Mouse (Mus musculus): ENCODE results near the gene Ephb1.
A peak's percentile ranks its signal among the peaks of the same experiment; 100 is the strongest.

Gene Ephb1

DNA sequence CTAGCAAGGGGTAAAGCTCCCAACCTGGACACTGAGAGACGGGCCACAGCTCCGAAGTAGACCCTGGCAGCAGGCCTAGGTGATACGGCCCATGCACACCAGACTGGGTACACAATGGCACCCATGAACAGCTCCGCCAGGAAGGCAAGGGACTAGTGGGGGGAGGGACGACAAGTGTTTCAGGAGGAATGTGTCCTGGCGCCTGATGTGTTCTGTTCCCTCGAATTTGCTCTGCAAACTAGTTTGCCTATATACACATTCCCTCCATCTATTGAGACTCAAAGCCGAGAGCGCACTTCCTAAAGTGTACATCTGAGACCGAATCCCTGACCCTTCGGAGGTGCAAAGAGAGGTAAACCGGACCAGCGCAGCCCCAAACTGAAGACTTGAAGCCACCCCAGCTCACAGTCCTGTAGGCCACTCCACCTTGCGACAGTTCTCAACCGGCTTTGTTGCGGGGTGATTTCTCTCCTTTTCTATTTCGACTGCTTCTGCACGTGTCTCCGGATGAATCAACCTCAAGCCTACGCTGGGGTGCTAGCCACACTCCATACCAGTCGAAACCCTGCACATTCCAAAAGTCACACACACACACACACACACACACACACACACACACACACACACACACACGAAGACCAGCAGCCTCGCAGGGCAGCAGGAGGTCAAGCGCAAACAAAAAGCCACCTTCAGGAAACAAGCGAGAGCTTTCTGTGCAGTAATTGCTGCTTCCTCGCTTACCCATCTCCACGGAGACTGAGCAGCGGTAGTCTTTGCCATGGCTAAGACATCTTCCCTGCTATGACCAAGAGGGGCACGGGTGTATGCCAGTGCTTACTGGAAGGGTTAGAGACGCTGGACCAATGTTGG, 2.1 kb downstream of the Ephb1 start:
- peak; percentile 7 to 33 for DNase-seq

DNA sequence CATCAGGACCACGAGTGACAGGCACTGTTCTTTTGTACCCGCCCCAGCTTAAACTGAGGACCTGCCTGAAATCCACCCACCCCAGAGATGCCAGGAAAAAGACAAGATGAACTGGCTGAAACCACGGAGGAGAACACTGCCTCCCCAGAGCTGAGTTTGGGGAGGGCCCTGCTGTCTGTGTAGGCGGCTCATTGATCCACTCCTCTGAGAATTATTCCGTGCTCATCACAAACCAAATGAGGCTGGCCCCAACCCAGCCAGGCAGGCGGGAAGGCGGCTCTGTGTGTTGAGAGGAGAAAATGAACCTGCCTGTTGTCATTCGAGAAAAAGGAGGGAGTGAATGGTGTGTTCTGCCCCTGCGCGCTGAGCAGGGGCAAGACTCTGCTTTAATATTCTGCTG, 2.8 kb downstream of the Ephb1 start:
- DNase-seq, result peak in 1 of 2 experiments; percentile 5

DNA sequence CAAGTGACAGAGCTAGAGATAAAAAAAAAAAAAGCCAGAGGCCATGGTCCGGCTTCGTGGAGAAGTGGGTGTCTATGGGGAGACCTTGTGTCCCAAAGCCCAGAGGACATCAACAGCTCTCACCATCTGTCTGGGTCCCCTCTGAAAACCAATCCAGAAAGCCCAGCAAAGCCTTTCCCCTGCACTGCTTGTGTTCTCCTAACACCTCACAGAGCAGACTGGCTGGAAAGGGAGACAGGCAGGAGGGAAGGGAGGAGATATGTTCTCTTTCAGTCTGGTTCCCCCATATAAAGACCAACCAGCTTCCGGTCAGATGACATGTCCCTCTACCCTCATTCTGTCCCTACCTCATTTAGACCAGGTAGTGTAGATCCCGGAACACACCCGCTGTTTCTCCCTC, 3.3 kb downstream of the Ephb1 start:
- peak in 1 of 2 experiments; percentile 1 for DNase-seq

DNA sequence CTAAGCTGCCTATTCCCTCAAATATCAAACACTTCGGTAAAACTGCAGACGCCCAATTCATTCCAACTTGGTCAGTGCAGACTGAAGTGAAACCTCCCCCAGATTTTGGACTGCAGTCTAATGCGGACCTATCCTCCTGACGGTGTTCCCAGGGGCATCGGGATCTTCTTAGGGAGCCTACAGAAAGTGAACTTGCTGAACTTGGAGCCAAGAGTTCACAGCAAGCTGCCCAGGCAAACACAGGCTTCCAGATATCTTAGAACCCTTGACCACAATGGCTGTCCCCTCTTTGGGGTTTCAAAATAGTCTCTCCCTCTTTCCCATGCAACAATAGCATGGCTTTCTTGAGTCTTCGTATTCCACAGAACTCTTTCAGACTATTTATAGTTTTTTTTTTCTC, 3.8 kb downstream of the Ephb1 start:
- peak in 1 of 2 experiments; percentile 1 for DNase-seq

DNA sequence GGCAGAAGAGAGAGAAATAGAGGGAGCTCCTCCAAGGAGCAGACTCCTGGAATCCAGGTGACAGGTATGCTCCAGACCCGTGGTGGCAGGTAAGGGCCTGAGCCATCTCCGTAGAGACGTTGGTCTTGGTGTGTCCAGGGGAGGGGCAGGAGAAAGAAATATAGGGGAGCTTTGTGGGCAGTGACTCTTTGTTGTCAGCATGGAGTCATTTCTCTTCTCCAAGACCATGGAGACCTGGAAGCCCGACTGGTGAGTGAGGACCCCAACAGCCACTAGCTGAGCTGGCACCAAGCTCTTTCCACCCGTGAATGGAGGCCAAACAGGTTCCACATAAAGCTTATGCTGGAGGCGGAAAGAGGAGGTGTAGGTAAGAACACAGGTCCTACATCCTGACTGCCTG, 4.4 kb downstream of the Ephb1 start:
- DNase-seq, result peak in 1 of 2 experiments; percentile 0

DNA sequence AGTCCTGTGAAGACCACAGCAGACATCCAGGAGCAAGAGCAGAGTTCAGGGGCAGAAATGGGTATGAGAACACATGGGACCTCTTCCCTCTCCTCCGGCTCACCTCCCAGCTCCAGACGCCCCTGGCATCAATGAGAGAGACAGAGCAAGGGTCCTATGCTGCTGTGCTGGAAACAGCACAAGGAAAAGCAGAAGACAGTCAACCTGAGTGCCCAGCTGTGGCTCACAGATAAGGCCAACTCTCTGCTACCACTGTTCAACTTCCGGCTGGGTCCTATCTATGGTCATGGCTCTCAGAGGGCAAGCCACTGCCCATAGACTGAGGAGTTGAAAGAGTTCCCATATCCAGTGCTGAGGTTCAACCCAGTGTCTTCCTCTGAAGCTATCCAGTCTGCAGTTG, 7.7 kb downstream of the Ephb1 start:
- no peak for DNase-seq

DNA sequence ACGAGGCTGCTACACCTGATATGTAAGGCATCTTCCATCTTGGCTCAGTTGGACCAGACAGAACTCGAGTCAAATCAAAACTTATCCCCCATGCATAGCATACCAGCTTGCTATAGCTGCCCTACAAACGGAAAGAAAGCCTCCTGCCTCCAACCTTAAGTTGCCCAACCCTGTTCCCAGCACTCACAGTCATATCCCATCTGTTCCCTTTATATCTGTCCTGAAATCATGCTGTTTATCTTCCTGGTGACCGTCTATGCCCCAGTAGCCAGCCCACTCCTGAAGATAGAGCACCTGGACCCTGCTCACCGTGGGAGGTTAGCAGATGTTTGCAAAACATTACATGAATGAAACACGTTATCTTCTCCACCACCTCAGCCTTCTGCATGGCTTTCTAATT, 9.0 kb downstream of the Ephb1 start:
- no peak for DNase-seq

DNA sequence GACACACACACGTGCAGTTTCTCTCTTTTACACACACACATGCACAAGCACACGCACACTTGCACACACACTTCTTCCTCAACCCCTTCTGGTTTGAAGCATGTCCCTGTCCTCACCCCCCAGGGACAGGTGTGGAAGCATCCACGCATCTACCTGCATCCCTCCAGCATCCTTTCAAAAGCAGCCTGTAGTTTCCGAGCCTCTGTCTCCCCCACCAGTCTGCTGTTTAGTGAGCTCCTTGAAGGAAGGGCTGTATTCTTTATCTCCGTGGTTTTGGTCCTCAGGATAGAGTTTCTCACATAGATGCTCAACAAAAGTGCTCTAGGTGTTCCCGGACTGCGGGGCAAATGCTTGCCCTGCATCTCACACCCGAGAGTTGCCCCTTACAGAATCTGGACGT, 9.4 kb downstream of the Ephb1 start:
- no peak for DNase-seq

DNA sequence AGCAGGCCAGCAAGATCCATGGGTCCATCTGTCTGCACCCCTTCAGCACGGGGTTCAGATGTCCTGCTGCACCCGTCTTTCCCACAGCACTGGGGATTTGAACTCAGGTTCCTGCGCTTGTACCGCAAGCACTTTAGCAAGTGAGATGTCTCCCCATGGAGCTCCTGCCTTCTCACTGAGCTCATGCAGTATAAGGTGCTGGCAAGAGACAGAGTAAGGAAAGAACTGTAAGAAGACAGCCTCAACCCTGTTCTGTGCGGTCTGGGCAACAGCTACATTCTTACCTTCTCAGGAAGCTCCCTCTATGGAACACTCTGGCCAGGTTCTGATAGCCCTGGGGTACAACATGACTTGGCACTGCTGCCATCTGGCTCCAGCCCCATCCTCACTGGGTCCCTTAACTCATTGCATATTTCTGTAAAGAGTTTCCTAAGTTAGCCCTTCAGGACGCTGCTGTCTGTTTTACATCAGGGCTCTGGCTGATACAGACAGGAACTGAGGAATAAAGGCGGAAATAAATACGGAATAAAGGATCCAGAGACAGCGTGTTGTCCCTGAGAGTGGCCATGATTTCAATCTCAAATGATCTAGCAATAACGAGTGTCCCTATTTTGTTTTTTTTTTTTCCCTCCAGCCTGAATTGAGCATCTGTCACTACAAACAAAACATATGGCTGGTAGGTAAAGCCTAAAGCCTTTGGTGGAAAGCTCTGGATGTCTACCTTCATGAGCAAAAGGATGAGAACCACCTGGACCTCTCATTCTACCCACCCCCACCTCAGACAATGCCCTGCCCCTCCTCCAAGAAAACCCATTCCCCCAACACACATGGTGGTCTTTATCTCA, 10.2 kb downstream of the Ephb1 start:
- DNase-seq, result no peak

DNA sequence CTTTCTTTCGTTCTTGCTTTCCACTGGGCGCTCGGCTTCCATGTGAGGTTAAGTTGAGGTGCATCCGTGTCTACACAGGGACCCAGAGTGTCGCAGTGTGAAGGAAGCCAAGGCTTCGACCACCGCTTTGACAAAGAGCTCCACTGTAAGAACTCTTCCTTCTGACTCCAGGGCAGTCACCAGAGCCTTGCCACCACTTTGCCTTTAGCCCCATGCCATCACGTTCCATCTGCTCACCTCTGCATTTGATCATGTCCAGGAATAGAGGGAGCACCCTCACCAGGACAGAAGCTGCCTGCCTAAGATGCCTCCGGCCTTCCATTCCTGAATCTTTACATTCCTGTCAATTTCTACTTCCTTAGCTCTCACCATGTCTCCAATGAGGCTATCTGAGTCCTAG, 11.4 kb downstream of the Ephb1 start:
- no peak for DNase-seq

DNA sequence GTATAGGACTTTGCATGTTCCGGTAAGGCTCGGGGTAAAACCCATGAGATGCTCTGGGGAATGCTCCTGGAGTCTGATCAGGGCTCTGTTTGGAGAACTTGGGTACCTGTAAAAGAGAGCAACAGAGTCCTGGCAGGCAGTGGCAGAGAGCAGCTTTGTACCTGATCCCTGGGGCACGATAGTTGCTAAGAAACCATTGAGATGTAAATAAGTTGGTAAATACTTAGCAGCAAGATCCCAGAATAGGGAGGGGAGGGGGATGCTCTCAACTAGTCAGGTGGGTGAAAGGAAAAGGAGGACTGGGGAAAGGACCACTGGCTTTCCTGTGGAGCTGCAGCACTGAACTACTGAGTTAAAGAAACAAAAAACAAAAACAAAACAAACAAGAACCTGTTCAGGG, 12.5 kb downstream of the Ephb1 start:
- DNase-seq, result no peak

DNA sequence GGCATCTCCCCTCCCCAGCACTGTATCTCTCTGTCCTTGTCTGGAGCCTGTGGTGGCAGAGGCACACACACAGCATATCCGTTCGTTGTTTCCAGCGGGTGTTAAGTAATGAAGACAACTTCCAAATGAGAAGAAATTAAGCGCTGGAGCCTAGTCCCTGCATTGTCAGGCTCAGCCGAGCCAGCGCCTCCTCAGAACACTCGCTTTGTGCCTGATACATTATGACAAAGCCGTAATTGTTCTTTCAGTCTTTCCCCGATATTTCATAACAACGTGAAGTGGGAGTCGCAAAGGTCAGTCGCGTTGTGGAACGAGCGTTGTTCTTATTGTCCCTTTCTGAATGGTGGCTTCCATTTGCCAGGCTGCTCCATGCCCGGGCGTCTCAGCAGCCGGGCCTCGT, 13.7 kb downstream of the Ephb1 start:
- no peak for DNase-seq

DNA sequence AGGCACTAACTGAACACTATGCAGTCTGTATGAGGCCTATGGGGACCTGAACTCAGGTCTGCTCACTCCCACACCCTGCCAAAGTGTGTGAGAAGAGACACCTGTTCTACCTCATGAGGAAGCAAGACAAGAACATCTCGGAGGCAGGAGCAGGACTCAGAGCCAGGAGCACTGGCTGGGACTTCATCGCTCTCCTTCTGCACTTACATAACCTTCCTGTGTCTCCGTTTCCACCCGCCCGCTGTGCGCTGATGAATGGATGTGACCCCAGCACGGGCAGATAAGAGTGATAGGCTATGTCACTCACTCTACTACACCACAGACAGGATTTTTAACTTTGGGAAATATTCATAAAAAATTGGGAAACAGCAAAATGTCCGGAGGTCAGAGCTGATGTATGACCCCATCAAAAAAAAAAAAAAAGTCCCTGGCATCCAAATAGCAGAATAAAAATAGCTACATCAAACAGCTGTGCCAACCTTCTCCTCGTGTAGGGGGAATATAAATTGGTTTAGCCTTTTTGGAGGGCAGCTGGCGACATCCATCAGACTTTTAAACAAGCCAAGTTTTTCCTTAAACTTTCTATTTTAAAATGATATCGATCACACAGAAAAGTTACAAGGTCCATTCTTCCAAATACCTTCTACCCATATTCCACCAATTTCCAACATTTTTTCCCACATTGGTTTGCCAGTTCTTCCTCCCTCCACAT, 18.8 kb downstream of the Ephb1 start:
- no peak for DNase-seq

DNA sequence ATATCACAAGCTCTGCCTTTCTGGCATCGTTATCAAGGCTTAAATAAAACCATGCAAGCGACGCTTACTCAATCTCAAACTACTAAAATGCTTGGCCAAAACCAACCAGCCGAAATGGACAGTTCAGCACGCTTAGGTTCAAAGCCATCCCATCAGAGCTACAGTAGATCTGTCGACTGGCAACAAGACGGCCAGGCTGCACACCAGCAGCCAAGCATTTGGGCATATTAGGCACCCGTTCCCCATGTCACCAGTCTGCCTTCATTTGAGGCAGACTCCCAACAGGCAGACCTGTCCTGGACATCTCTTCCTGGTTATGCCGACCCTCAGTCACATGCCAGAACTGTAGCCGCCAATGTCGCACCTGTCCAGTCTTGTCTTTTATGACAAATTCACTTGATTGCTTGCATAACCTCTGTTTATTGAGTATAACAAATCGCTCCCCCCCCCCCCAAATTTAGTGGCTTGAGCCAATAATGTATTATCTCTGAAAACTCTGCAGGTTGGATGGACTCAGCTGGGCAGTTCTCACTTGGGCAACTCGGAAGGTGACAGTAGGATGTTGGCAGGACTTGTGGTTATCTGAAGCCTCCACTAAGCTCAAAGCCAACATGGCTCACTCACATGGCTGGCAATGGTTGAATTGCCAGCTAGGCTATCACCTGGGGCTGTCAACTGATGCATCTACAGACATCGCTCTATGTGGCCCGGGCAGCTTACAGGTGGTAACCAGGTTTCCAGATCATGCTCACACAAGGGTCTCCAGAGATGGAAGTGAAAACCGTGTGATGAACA, 24.0 kb downstream of the Ephb1 start:
- no peak for DNase-seq

DNA sequence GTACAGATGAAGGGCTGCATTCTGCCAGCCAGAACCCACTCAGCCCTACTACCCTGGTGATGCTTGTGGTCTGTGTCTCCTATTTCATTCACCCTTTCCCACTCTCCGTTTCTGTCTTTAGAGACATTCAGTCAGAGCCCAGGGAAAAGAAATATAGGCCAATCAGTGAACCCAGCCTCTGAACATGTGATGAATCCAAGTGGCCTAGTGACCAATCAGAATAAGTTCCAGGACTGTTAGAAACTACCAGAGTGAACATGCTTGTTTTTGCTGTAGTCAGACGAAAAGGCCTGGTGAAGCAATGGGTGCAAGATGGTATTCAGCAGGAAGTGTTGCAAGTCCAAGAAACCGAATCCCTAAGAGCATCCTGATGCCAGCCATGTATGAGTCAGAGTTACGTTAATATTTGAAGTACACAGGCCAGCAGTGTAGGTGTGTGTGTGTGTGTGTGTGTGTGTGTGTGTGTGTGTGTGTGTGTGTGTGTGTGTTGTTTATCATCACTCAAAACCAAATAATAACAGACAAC, 26.8 kb downstream of the Ephb1 start:
- DNase-seq, result no peak

DNA sequence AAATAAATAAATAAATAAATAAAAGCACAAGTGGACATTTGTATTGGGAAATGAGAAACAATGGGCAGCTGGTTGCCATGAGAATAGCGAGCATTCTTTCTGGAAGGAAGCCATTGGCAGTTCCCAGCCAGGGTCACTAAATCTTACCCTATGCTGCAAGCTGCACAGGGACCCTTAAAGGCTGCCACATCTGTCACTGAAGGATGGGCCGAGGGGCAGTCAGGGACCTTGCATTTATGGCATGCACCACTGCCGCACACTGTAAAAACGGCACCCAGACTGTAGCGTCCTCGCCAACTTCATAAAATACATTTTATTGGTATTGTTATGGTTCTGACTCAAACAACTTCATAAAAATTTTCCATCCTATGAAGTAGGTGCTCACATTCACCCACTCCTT, 39.1 kb downstream of the Ephb1 start:
- DNase-seq, result no peak

DNA sequence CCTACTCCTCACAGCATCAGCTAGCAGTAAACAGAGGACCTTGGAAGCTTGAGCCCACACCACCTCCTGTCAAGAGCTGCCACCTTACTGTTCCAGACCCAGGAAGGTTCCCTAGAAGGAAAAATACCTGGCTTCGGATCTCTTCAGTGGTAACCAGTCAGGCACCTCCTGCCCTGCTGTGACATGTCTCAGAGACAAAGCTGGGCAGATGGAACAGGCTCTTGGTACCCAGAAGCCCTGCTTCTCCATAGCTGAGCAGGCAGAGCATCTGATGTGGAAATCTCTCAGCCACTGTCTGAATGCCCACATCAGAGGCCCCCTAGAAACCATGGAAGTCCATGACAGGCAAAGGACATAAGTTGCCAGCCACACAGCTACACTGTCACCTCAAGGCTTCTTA, 39.7 kb downstream of the Ephb1 start:
- DNase-seq, result no peak

DNA sequence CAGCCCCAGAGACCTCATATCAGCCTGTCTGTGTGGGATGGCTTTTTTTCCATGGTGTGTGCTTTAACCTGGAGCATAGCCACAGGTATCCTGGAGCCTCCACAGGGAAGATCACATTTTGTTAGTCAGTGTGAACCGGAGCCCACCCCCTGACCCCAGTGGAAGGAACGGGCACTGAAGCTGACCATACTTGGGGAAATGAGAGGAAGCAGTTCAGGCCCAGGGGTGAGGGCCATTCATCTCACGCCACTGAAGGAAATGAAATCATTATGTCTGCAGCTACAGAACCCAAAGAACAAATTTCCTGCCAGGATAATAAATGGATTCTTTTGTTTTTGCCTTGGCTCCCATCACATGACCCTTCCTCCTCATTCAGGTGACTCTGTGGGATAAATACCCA, 44.1 kb downstream of the Ephb1 start:
- peak; percentile 22 to 52 for DNase-seq

DNA sequence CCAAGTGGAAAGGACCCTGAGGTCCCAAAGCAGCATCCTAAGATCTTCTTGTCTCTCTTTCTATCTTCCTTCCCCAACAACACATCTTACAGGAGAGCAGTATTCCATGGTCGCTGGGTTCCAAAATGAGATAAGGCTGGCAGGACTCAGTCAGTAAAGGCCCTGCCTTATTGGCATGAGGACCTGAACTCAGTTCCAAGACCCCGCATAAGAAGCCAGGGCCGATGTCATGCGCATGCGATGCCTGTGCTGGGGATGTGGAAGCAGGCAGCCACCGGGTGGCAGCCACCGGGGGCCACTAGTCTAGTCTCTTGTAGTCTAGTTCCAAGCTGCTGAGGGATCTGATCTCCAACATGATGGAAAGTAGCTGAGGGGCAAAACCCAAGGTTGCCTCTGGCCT, 45.2 kb downstream of the Ephb1 start:
- no peak for DNase-seq

DNA sequence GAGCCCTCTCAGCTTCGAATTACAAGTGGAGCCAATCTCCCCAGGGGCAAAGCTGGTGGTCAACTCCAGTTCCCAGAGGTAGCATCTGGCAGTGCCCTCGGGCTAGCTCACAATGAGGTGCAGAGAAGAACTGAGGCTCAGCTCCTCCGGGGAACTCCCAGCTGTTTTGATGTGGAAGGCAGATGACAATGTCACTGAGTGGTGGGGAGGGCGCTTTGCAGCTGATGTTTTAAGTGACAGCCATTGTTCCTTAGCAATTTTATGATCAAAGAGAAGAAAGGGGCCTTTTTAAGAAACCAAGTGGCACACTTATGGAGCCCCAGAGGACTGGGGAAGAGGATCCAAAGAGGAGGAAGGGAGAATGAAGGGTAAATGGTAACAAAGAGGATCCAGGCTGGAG, 46.8 kb downstream of the Ephb1 start:
- DNase-seq, result peak in 1 of 2 experiments; percentile 6

DNA sequence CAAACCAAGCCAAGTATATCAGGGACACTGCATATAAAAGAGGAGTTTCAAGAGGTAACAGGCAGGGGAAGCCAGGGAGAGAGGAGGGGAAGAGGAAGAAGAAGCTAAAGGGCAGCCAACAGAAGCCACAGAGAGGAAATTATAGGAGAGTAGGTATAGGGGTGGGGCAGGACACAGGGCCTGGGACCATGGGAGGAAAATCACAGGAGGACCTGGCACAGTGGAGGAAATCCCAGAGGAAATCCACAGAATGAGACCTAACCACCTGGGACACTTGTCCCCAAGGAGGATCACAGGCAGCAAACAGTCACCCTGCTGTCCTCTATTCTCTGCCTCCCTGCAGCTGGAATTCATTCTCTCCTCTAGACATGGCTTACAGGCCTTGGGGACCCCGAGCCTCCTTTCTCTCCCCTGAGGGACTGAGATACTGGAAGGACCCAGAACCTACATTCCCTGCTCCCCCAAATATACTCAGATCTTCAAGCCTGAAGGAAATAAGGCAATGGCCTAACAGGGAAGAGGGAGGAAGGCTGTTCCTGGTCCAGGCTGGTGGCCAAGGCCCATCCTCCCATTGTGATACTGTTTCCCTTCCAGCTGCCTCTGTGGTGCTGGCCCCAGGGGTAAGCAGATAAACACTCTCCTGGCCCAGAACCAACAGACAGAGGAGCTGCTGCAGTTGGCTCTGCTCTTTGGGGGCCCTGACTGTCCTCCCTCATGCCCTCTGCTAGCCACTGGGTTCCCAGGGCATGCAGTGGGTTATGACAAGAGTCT, 47.7 kb downstream of the Ephb1 start:
- DNase-seq, result peak; percentile 48 to 63

All from kidney, postnatal 4 days (tissue).